Mouse (Mus musculus): ENCODE data around the gene Pacs2. TPM values are rescaled to one million over a fixed set of nuclear protein-coding genes. Genes with fewer than 3 reads are reported as not detected.
A peak's percentile ranks its signal among the peaks of the same experiment; 100 is the strongest.

Gene Pacs2
- polyA plus RNA-seq, 1 experiment: 89.3 TPM

DNA sequence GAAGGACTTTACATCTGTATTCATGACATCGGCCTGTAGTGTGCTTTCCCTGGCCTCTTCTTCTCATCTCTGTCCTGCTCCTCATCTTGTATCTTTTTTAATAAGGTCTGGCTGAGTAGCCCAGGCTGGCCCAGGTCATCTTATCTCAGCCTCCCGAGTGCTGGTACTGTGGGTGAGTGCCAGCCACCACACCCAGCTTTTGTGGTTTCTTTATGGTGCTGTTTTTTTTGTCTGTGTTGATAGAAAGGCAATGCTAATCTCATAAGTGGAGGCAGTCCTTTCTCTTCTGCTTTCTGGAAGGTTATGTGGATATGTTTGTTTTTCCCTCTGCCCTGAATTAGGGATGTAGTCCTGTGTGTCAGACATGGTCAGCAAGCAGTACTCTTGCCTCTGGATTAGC is 28.2 kb downstream of the Pacs2 start:
- Histone ChIP-seq H3K36me3 (ENCODE audit: control insufficient read depth, insufficient read depth) (peaks cover 16% of the 10 kb centered on the region), H3K79me2 (ENCODE audit: control insufficient read depth, insufficient read depth) (peaks cover 81% of the 10 kb centered on the region), H3ac (ENCODE audit: control insufficient read depth, insufficient read length) (no peak overlapping the region), H3K27me3 (ENCODE audit: control insufficient read depth, insufficient read depth, insufficient read length) (no peaks in the 10 kb centered on the region), H3K4me2 (ENCODE audit: low read depth) (peak overlapping the region; percentile 35), H3K4me3 (no peak overlapping the region)
- TF ChIP-seq MYOG (IDR thresholded peaks at IDR 0.05; ENCODE audit: control insufficient read depth in 1 of 3, insufficient read depth in 1 of 3, insufficient read length in 2 of 3, low read depth in 2 of 3) (no peak), POLR2A (IDR thresholded peaks at IDR 0.05; ENCODE audit: insufficient read length, low read depth) (no peak), POLR2AphosphoS2 (IDR thresholded peaks at IDR 0.05; ENCODE audit: insufficient read length, low read depth) (no peak), REST (IDR thresholded peaks at IDR 0.05; ENCODE audit: insufficient read depth, insufficient read length) (no peak), E2F4 (IDR thresholded peaks at IDR 0.05; ENCODE audit: insufficient read depth) (no peak), TCF12 (IDR thresholded peaks at IDR 0.05; ENCODE audit: insufficient read depth, poor library complexity, severe bottlenecking) (no peak), USF1 (IDR thresholded peaks at IDR 0.05; ENCODE audit: low read depth) (no peak), MYOD1 (IDR thresholded peaks at IDR 0.05; ENCODE audit: control insufficient read depth in 1 of 3, insufficient read length in 2 of 3, low read depth in 2 of 3) (no peak), CEBPB (IDR thresholded peaks at IDR 0.05; ENCODE audit: insufficient read depth, poor library complexity, severe bottlenecking) (no peak), MAX (IDR thresholded peaks at IDR 0.05; ENCODE audit: low read depth) (no peak), TCF3 (IDR thresholded peaks at IDR 0.05; ENCODE audit: insufficient read length, low read depth) (no peak)

DNA sequence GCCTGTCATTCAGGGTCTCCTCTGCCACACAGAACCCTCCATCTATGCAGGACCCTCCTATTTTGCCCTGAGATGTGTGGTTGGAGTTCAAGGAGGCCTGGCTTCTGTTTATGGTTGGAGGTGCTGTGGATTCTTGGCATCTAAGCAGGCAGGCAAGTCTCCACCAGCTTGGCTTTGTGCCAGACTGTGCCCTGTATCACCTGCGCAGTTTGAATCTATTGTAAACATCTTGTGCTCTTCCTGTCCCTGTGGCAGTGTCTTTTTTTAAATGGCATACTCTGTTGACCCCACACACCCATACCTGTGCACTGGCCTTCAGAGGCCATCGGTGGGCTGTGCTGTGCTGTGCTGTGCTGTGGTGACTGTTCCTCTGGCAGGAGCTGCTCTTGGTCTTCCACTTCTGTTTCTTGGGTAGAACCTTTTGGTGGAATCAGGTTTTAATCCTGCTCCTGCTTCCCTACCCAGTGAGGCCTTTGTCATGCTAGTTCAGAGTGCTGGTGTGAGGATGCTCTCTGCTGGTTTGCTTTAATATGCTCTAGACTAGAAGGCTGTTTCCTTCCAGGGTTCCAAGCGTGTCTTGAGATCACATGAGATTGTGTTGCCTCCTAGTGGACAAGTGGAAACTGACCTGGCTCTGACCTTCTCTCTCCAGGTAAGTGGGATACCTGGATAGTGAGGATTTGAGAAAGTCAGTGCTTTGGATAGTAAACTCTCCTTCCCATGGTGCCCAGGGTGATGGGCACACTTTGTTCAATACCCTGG is 30.8 kb downstream of the Pacs2 start:
- Histone ChIP-seq H3K27me3 (ENCODE audit: control insufficient read depth, insufficient read depth, insufficient read length) (no peaks in the 10 kb centered on the region), H3K4me2 (ENCODE audit: low read depth) (no peak overlapping the region), H3ac (ENCODE audit: control insufficient read depth, insufficient read length) (no peak overlapping the region), H3K4me3 (no peak overlapping the region), H3K79me2 (ENCODE audit: control insufficient read depth, insufficient read depth) (peaks cover 58% of the 10 kb centered on the region), H3K36me3 (ENCODE audit: control insufficient read depth, insufficient read depth) (peaks cover 22% of the 10 kb centered on the region)
- no peak for TF ChIP-seq USF1 (IDR thresholded peaks at IDR 0.05; ENCODE audit: low read depth)
- no peak for TF ChIP-seq CEBPB (IDR thresholded peaks at IDR 0.05; ENCODE audit: insufficient read depth, poor library complexity, severe bottlenecking)
- no peak for TF ChIP-seq MYOD1 (IDR thresholded peaks at IDR 0.05; ENCODE audit: control insufficient read depth in 1 of 3, insufficient read length in 2 of 3, low read depth in 2 of 3)
- TF ChIP-seq E2F4 (IDR thresholded peaks at IDR 0.05; ENCODE audit: insufficient read depth): no peak
- TF ChIP-seq POLR2A (IDR thresholded peaks at IDR 0.05; ENCODE audit: insufficient read length, low read depth): no peak
- TF ChIP-seq SRF (IDR thresholded peaks at IDR 0.05; ENCODE audit: control insufficient read depth, insufficient read length, low read depth): no peak
- TF ChIP-seq MYOG (IDR thresholded peaks at IDR 0.05; ENCODE audit: control insufficient read depth in 1 of 3, insufficient read depth in 1 of 3, insufficient read length in 2 of 3, low read depth in 2 of 3): no peak
- TF ChIP-seq POLR2AphosphoS2 (IDR thresholded peaks at IDR 0.05; ENCODE audit: insufficient read length, low read depth): no peak
- TF ChIP-seq MAX (IDR thresholded peaks at IDR 0.05; ENCODE audit: low read depth): no peak
- TF ChIP-seq REST (IDR thresholded peaks at IDR 0.05; ENCODE audit: insufficient read depth, insufficient read length): no peak
- no peak for TF ChIP-seq TCF3 (IDR thresholded peaks at IDR 0.05; ENCODE audit: insufficient read length, low read depth)
- TF ChIP-seq TCF12 (IDR thresholded peaks at IDR 0.05; ENCODE audit: insufficient read depth, poor library complexity, severe bottlenecking): no peak

DNA sequence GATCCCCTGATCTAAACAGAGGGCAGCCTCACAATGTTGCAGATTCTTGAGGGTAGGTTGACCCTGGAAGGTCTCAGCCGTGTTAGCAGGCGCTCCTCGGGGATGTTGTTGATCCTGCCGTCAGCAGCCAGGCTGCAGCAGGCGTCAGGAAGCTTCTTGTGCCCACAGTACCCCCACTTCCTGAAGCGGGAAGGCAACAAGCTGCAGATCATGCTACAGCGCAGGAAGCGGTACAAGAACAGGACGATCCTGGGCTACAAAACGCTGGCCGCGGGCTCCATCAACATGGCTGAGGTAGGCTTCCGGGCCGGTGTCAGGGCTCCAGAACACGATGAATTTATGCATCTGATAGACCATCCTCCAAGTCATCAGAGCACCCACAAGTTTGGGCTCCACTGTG is 32.6 kb downstream of the Pacs2 start:
- TF ChIP-seq REST (IDR thresholded peaks at IDR 0.05; ENCODE audit: insufficient read depth, insufficient read length): no peak
- no peak for TF ChIP-seq CEBPB (IDR thresholded peaks at IDR 0.05; ENCODE audit: insufficient read depth, poor library complexity, severe bottlenecking)
- no peak for TF ChIP-seq SRF (IDR thresholded peaks at IDR 0.05; ENCODE audit: control insufficient read depth, insufficient read length, low read depth)
- no peak for TF ChIP-seq MAX (IDR thresholded peaks at IDR 0.05; ENCODE audit: low read depth)
- TF ChIP-seq MYOD1 (IDR thresholded peaks at IDR 0.05; ENCODE audit: control insufficient read depth in 1 of 3, insufficient read length in 2 of 3, low read depth in 2 of 3): no peak
- TF ChIP-seq TCF12 (IDR thresholded peaks at IDR 0.05; ENCODE audit: insufficient read depth, poor library complexity, severe bottlenecking): no peak
- TF ChIP-seq MYOG (IDR thresholded peaks at IDR 0.05; ENCODE audit: control insufficient read depth in 1 of 3, insufficient read depth in 1 of 3, insufficient read length in 2 of 3, low read depth in 2 of 3): no peak
- TF ChIP-seq USF1 (IDR thresholded peaks at IDR 0.05; ENCODE audit: low read depth): no peak
- TF ChIP-seq POLR2A (IDR thresholded peaks at IDR 0.05; ENCODE audit: insufficient read length, low read depth): no peak
- TF ChIP-seq TCF3 (IDR thresholded peaks at IDR 0.05; ENCODE audit: insufficient read length, low read depth): no peak
- no peak for TF ChIP-seq E2F4 (IDR thresholded peaks at IDR 0.05; ENCODE audit: insufficient read depth)
- TF ChIP-seq POLR2AphosphoS2 (IDR thresholded peaks at IDR 0.05; ENCODE audit: insufficient read length, low read depth): no peak
- no peaks in the 10 kb centered on the region for H3K27me3 ChIP-seq (ENCODE audit: control insufficient read depth, insufficient read depth, insufficient read length)
- no peak overlapping the region for H3K4me3 ChIP-seq
- H3K4me2 ChIP-seq (ENCODE audit: low read depth): no peak overlapping the region
- H3K36me3 ChIP-seq (ENCODE audit: control insufficient read depth, insufficient read depth): peaks cover 33% of the 10 kb centered on the region
- no peak overlapping the region for H3ac ChIP-seq (ENCODE audit: control insufficient read depth, insufficient read length)
- peaks cover 42% of the 10 kb centered on the region for H3K79me2 ChIP-seq (ENCODE audit: control insufficient read depth, insufficient read depth)

DNA sequence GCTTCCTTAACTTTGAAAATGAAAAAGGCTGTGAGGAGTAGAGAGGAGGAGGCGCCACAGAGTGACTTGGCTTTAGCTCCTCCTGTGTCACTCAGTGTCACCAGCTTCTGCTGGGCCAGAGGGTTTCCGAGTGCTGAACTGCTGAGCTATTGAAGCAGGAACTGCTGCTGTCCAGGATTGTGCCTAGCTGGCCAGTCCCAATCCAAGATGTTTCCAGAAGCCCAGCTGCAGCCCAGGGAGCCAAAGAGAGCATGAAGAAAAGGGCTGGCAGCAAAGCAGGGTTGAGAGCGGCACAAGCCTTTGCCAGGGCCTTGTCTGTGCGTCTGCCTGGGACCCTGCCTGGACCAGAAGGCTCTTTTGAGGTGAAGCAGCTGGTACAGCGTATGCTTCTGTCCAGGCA is 33.8 kb downstream of the Pacs2 start:
- no peak overlapping the region for H3K4me2 ChIP-seq (ENCODE audit: low read depth)
- peaks cover 30% of the 10 kb centered on the region for H3K79me2 ChIP-seq (ENCODE audit: control insufficient read depth, insufficient read depth)
- H3ac ChIP-seq (ENCODE audit: control insufficient read depth, insufficient read length): no peak overlapping the region
- TF ChIP-seq MAX (IDR thresholded peaks at IDR 0.05; ENCODE audit: low read depth): no peak
- no peak for TF ChIP-seq CEBPB (IDR thresholded peaks at IDR 0.05; ENCODE audit: insufficient read depth, poor library complexity, severe bottlenecking)
- TF ChIP-seq TCF3 (IDR thresholded peaks at IDR 0.05; ENCODE audit: insufficient read length, low read depth): no peak
- no peak for TF ChIP-seq MYOD1 (IDR thresholded peaks at IDR 0.05; ENCODE audit: control insufficient read depth in 1 of 3, insufficient read length in 2 of 3, low read depth in 2 of 3)
- TF ChIP-seq POLR2A (IDR thresholded peaks at IDR 0.05; ENCODE audit: insufficient read length, low read depth): no peak
- no peak for TF ChIP-seq USF1 (IDR thresholded peaks at IDR 0.05; ENCODE audit: low read depth)
- TF ChIP-seq TCF12 (IDR thresholded peaks at IDR 0.05; ENCODE audit: insufficient read depth, poor library complexity, severe bottlenecking): no peak
- no peak for TF ChIP-seq REST (IDR thresholded peaks at IDR 0.05; ENCODE audit: insufficient read depth, insufficient read length)
- no peak for TF ChIP-seq E2F4 (IDR thresholded peaks at IDR 0.05; ENCODE audit: insufficient read depth)
- H3K4me3 ChIP-seq: no peak overlapping the region
- peaks cover 41% of the 10 kb centered on the region for H3K36me3 ChIP-seq (ENCODE audit: control insufficient read depth, insufficient read depth)
- H3K27me3 ChIP-seq (ENCODE audit: control insufficient read depth, insufficient read depth, insufficient read length): no peaks in the 10 kb centered on the region
